Mouse (Mus musculus) kidney, adult 2 months (tissue): ENCODE measurements around the gene 1700001C19Rik. TPM values are rescaled to one million over a fixed set of nuclear protein-coding genes. Genes with fewer than 3 reads are reported as not detected.

Experiments used
- DNase-seq: peaks from one replicate; pipeline ENCODE4 v3.0.0; 2021
- H3K27ac ChIP-seq: fragments of 200-500 bp; 2 replicates; pipeline ENCODE4 v1.5.1; 2012; ENCODE audit warnings: low read depth, low read length, control low read depth, inconsistent platforms; ENCODE audit not compliant: insufficient read depth
- H3K27me3 ChIP-seq: fragments of 200-500 bp; replicated peaks from 2 replicates; pipeline ENCODE4 v1.6.1; 2012; ENCODE audit warnings: mild to moderate bottlenecking, moderate library complexity, low read length, inconsistent platforms; ENCODE audit not compliant: control insufficient read depth, insufficient read depth
- H3K36me3 ChIP-seq: fragments of 200-500 bp; 2 replicates; pipeline ENCODE4 v1.6.1; 2012; ENCODE audit warnings: mild to moderate bottlenecking, moderate library complexity, low read length, inconsistent platforms; ENCODE audit not compliant: control insufficient read depth, insufficient read depth
- H3K4me1 ChIP-seq: fragments of 200-500 bp; 2 replicates; pipeline ENCODE4 v1.6.1; 2011; ENCODE audit warnings: low read length; ENCODE audit not compliant: control insufficient read depth, insufficient read depth
- H3K4me3 ChIP-seq: fragments of 200-500 bp; 2 replicates; pipeline ENCODE4 v1.5.1; 2011; ENCODE audit warnings: mild to moderate bottlenecking, low read depth, low read length, control low read depth; ENCODE audit not compliant: insufficient read depth
- CTCF ChIP-seq: fragments of 200-500 bp; conservative IDR thresholded peaks from 2 replicates; pipeline ENCODE4 v1.5.1; 2011; ENCODE audit warnings: low read depth, mild to moderate bottlenecking, control low read depth, low read length, moderate library complexity, mixed read lengths; ENCODE audit not compliant: insufficient read depth, insufficient read length
- POLR2A ChIP-seq: fragments of 200-500 bp; IDR thresholded peaks from one replicate; pipeline ENCODE4 v1.6.1; 2011; ENCODE audit warnings: low read depth, low read length, control low read depth
- WGBS: fragments of 180-500 bp; shearing (Covaris S2); methylation state at CpG from one replicate; pipeline ENCODE4 v1.1.7; 2018; 5-methylcytosine and 5-hydroxymethylcytosine counted together
- polyA plus RNA-seq: library from polyadenylated mRNA; depleted of rRNA; stranded (reverse); fragments of >200 nt; gene quantifications from 2 replicates; pipeline ENCODE4 v1.2.3, GENCODE M21; 2012

The 1700001C19Rik gene
- polyA plus RNA-seq, 1 experiment = 0.09 TPM

DNA sequence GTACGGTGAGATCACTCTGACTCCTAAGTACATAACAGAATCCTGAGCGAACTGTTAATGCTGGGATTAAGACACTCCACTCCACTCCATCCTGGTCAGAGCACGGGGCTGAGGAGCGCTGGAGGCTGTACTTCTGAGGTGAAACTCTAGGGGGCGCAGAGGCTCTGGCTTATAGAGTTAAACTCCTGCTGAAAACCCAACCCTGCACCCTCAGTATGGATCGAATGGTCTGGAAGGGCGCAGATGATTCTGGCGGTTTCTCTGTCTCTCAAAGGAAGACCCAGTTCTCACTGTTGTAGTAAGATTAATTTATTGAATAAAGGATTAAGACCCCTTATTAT is 28.6 kb downstream of the 1700001C19Rik start:
- no peaks in the 10 kb centered on the region for H3K4me1 ChIP-seq
- H3K4me3 ChIP-seq = no peak overlapping the region
- TF ChIP-seq CTCF (peak; percentile 81), POLR2A (no peak)
- H3K27me3 ChIP-seq = no peaks in the 10 kb centered on the region
- no peaks in the 10 kb centered on the region for H3K36me3 ChIP-seq
- 19% methylated on average over 8 of the region's 8 CpGs for WGBS
- H3K27ac ChIP-seq = no peak overlapping the region
- peak; percentile 66 for DNase-seq

DNA sequence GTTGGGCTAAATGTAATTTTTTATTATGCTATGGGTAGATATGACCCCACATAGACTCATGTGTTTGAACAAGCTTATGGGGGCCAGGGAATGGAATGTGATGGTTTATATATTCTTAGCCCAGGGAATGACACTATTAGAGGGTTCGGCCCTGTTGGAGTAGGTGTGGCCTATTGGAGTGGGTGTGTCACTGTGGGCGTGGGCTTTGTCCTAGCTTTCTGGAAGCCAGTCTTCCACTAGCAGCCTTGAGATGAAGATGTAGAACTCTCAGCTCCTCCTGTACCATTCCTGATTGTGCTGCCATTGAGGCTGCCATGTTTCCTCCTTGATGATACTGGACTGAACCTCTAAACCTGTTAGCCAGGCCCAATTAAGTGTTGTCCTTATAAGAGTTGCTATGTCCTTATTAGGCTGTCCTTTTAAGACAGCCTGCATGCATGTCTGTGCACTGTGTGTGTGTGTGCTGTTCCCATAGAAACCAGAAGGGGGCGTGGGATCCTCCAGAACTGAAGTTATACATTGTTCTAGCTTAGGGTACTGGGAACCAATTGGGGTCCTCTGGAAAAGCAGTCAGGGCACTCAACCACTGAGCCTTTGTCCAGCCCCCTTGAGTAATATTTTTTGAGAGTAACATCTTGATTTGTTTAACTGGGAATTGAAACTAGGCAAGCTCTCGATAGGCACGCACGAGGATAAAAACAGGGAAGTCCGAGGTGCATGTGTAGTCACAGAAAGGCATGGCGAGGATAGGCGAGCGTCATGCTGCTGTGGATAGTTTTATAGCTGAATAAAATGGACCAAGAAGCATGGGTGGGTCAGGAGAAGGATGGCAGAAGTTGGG is 29.2 kb downstream of the 1700001C19Rik start:
- no peaks in the 10 kb centered on the region for H3K36me3 ChIP-seq
- no peaks in the 10 kb centered on the region for H3K4me1 ChIP-seq
- H3K27me3 ChIP-seq = no peaks in the 10 kb centered on the region
- 60% methylated on average over 10 of the region's 10 CpGs for WGBS
- no peak overlapping the region for H3K4me3 ChIP-seq
- DNase-seq = no peak
- H3K27ac ChIP-seq = no peak overlapping the region
- TF ChIP-seq POLR2A (no peak), CTCF (no peak)

GRCm38 (mm10) chr17:47400451-47400850 is 36.7 kb downstream of the 1700001C19Rik start, which contains the start of gene Guca1a:
Gene Guca1a (minus strand): TSS chr17:47400584.
- TF ChIP-seq POLR2A = no peak
- TF ChIP-seq CTCF = no peak
- Histone ChIP-seq H3K36me3 (no peaks in the 10 kb centered on the region), H3K4me3 (no peak within 1 kb of the TSS), H3K27me3 (no peaks in the 10 kb centered on the region), H3K27ac (no peak within 1 kb of the TSS), H3K4me1 (no peaks in the 10 kb centered on the region; the same call in 1 of the 2 replicates)
- 59% methylated on average over 10 of the region's 10 CpGs for WGBS
- no peak for DNase-seq

DNA sequence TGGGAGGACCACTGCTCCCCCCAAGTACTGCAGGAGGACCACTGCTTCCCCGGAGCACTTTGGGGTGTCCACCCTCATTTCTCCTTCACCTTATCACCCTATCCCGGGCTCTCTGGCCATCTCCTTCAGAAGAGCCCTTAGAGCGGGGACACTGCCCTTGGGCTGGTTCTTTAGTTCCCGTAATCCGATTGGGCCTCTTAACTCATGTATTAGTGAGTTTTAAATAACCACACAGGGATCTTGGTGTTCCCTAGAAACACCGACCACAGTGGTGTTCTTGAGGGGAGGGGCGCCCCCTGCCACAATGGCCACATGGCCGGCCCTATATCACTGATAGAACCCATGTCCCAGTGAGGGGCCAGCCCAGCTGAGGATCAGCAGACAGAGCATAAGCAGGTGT is 38.1 kb downstream of the 1700001C19Rik start:
- no peak for DNase-seq
- H3K4me1 ChIP-seq = peaks cover 2% of the 10 kb centered on the region; the same call in 1 of the 2 replicates
- TF ChIP-seq CTCF (no peak), POLR2A (no peak)
- H3K27me3 ChIP-seq = no peaks in the 10 kb centered on the region
- 87% methylated on average over 8 of the region's 8 CpGs for WGBS
- no peak overlapping the region for H3K27ac ChIP-seq
- H3K4me3 ChIP-seq = no peak overlapping the region
- H3K36me3 ChIP-seq = no peaks in the 10 kb centered on the region

GRCm38 (mm10) chr17:47395376-47395913 is 41.7 kb downstream of the 1700001C19Rik start:
- 3% methylated on average over 18 of the region's 20 CpGs for WGBS
- Histone ChIP-seq H3K4me1 (peaks cover 2% of the 10 kb centered on the region; the same call in 1 of the 2 replicates), H3K4me3 (peak overlapping the region; percentile 52), H3K36me3 (no peaks in the 10 kb centered on the region), H3K27ac (no peak overlapping the region), H3K27me3 (no peaks in the 10 kb centered on the region)
- DNase-seq = peak; percentile 71
- no peak for TF ChIP-seq POLR2A
- no peak for TF ChIP-seq CTCF

DNA sequence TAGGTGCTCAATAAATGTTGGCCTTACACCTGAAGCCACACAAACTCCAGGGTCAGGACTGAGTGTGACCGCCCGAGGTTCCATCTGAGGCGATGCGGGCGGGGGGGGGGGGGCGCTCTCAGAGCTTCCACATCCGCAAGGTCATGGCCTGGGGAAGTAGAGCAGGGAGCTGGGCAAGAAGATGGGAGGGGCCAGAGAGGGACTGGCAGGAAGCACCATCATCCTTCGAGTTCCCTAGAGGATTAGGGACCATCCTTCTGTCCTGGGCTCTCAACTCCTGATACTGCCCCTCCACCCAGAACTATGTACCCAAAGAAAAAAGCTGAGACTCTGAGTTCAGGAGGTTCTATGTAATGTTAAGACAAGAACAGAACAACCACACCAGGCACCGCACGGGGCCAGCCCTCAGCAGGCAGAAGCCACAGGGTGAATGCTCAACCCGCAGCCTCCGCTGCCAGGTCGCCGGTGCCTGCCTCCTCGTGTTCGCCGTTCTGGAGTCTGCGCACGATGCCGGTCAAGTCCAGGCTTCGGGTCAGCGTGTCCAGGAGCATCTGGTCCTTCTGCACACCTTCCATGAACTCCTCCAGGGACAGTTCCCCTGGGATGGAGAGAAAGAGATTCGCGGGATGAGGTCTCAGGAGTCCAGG is 42.8 kb downstream of the 1700001C19Rik start:
- WGBS = 21% methylated on average over 24 of the region's 24 CpGs
- Histone ChIP-seq H3K27ac (no peak overlapping the region), H3K27me3 (no peaks in the 10 kb centered on the region), H3K4me3 (peak overlapping the region; percentile 10; the same call in 1 of the 2 replicates), H3K4me1 (peaks cover 2% of the 10 kb centered on the region; the same call in 1 of the 2 replicates), H3K36me3 (no peaks in the 10 kb centered on the region)
- DNase-seq = peak; percentile 59
- TF ChIP-seq CTCF (no peak), POLR2A (no peak)

DNA sequence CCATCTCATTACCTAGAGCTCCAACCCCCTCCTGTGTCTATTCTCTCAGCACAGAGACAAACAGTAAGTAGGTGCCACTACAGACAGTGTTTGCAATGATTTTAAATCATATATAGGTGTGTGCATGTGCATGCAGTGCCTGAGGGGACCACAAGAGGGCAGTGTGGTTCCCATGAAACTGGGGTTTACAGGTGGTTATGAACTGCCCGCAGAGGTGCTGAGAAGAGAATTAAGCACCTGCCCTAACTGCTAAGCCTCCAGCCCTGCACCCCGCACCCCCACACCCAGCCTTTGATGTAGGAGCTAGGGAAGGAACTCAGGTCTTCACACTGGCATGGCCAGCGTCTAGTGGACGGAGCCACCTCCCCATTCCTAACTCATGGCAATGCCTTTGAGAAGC is 50.5 kb downstream of the 1700001C19Rik start:
- H3K4me3 ChIP-seq = no peak overlapping the region
- no peaks in the 10 kb centered on the region for H3K27me3 ChIP-seq
- no peak overlapping the region for H3K27ac ChIP-seq
- TF ChIP-seq CTCF (peak; percentile 80), POLR2A (no peak)
- 69% methylated on average over 4 of the region's 4 CpGs for WGBS
- peak; percentile 55 for DNase-seq
- no peaks in the 10 kb centered on the region for H3K4me1 ChIP-seq
- no peaks in the 10 kb centered on the region for H3K36me3 ChIP-seq
